In the genomic region with DNA sequence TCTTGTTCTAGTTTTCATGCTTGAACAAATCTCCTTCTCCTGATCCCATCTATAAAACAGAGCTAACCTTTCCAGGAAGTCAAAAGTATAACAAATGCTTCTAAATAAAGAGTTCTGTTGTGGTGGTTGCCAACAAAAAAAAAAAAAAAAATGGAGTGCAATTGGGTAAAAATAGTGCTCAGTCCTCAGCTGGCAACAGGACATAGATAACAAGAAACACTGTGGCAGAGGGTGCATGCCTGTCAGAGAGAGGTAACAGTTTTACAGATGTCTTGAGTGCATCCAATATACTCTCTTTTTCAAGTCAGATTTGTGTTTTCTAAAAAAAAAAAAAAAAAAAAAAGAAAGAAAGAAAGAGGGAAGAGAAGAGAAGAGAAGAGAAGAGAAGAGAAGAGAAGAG, we compare ENCODE assay signal across 28 mouse cellular contexts. TPM values are rescaled to one million over a fixed set of nuclear protein-coding genes. Genes with fewer than 3 reads are reported as not detected.
DNase-seq lines count a peak whose midpoint lies in the region; ATAC-seq lines count a peak whose summit lies in the region.
"Had no signal": no experiment of that assay in that cellular context is flagged by ENCODE, and none has a peak within 500 bp of the region (broad histone marks: within the 10 kb centered on the region; RNA-seq: fewer than 3 reads in every experiment).

No protein-coding gene starts in this region.

- peak overlapping the region; percentile 56; the same call in 1 of the 2 replicates for H3K27ac ChIP-seq in forebrain, embryonic 15.5 days (replicated peaks)
- H3K27ac ChIP-seq in forebrain, embryonic 13.5 days = no peak overlapping the region
- no peak overlapping the region for H3K27ac ChIP-seq in heart, embryonic 12.5 days (ENCODE audit: poor library complexity, severe bottlenecking)
- H3K27ac ChIP-seq in heart, embryonic 15.5 days = peak overlapping the region; percentile 74
- H3K27ac ChIP-seq: embryonic facial prominence, embryonic 10.5 days; embryonic facial prominence, embryonic 13.5 days; forebrain, embryonic 12.5 days; gastrocnemius, adult 2 months; hindbrain, embryonic 10.5 days; hindbrain, embryonic 13.5 days; intestine, embryonic 15.5 days; kidney, embryonic 15.5 days had no signal

- peak; percentile 2 for DNase-seq in heart, adult 8-10 months (ENCODE audit: low spot score)
- no peak for DNase-seq in heart, postnatal 36 days
- DNase-seq: adrenal gland, adult 8-10 months; adrenal gland, postnatal 25 days; cerebellum, adult 11-12 months; cerebellum, adult 8-10 months; cerebellum, postnatal 36 days; embryo, embryonic 11 days; gastrocnemius, adult 2 months; gastrocnemius, postnatal 14 days; kidney, adult 11 months; kidney, adult 8-10 months had no signal

- H3K9ac ChIP-seq in forebrain, embryonic 15.5 days (replicated peaks) = no peak overlapping the region
- no peak overlapping the region for H3K9ac ChIP-seq in forebrain, embryonic 13.5 days
- no peak overlapping the region for H3K9ac ChIP-seq in heart, embryonic 12.5 days
- H3K9ac ChIP-seq in heart, embryonic 15.5 days = no peak overlapping the region
- H3K9ac ChIP-seq: embryonic facial prominence, embryonic 13.5 days; forebrain, embryonic 12.5 days; forebrain, postnatal 0 days; hindbrain, embryonic 13.5 days; intestine, embryonic 15.5 days; kidney, embryonic 15.5 days had no signal

- no peaks in the 10 kb centered on the region for H3K9me3 ChIP-seq in forebrain, embryonic 15.5 days
- no peaks in the 10 kb centered on the region for H3K9me3 ChIP-seq in forebrain, embryonic 13.5 days (replicated peaks)
- no peaks in the 10 kb centered on the region for H3K9me3 ChIP-seq in heart, embryonic 12.5 days (replicated peaks)
- no peaks in the 10 kb centered on the region for H3K9me3 ChIP-seq in heart, embryonic 15.5 days (replicated peaks)
- H3K9me3 ChIP-seq: embryonic facial prominence, embryonic 10.5 days; embryonic facial prominence, embryonic 13.5 days; forebrain, embryonic 12.5 days; hindbrain, embryonic 10.5 days; hindbrain, embryonic 13.5 days; intestine, embryonic 15.5 days; kidney, embryonic 15.5 days had no signal

- peaks cover 8% of the 10 kb centered on the region for H3K4me1 ChIP-seq in forebrain, embryonic 15.5 days
- H3K4me1 ChIP-seq in forebrain, embryonic 13.5 days = 0 out of 2 replicates have a peak, but pooled peaks cover 7% of the 10 kb centered on the region
- H3K4me1 ChIP-seq in heart, embryonic 12.5 days (replicated peaks) = peaks cover 4% of the 10 kb centered on the region; the same call in 1 of the 2 replicates
- H3K4me1 ChIP-seq in heart, embryonic 15.5 days (replicated peaks) = peaks cover 4% of the 10 kb centered on the region
- H3K4me1 ChIP-seq: embryonic facial prominence, embryonic 10.5 days; forebrain, embryonic 12.5 days; hindbrain, embryonic 10.5 days; intestine, embryonic 15.5 days; kidney, embryonic 15.5 days had no signal

- no peak overlapping the region for H3K4me2 ChIP-seq in forebrain, embryonic 15.5 days (replicated peaks)
- no peak overlapping the region for H3K4me2 ChIP-seq in forebrain, embryonic 13.5 days
- H3K4me2 ChIP-seq in heart, embryonic 12.5 days = no peak overlapping the region
- peak overlapping the region; percentile 40 for H3K4me2 ChIP-seq in heart, embryonic 15.5 days
- H3K4me2 ChIP-seq: embryonic facial prominence, embryonic 13.5 days; forebrain, embryonic 12.5 days; hindbrain, embryonic 13.5 days; intestine, embryonic 15.5 days; kidney, embryonic 15.5 days had no signal

- no peaks in the 10 kb centered on the region for H3K36me3 ChIP-seq in forebrain, embryonic 15.5 days
- no peaks in the 10 kb centered on the region for H3K36me3 ChIP-seq in forebrain, embryonic 13.5 days (ENCODE audit: poor library complexity, severe bottlenecking)
- H3K36me3 ChIP-seq in heart, embryonic 12.5 days = no peaks in the 10 kb centered on the region
- H3K36me3 ChIP-seq in heart, embryonic 15.5 days = no peaks in the 10 kb centered on the region
- H3K36me3 ChIP-seq: embryonic facial prominence, embryonic 10.5 days; embryonic facial prominence, embryonic 13.5 days; forebrain, embryonic 12.5 days; hindbrain, embryonic 10.5 days; hindbrain, embryonic 13.5 days; intestine, embryonic 15.5 days; kidney, embryonic 15.5 days had no signal

- H3K27me3 ChIP-seq in forebrain, embryonic 15.5 days = no peaks in the 10 kb centered on the region
- H3K27me3 ChIP-seq in forebrain, embryonic 13.5 days = no peaks in the 10 kb centered on the region
- H3K27me3 ChIP-seq in heart, embryonic 12.5 days (replicated peaks) = no peaks in the 10 kb centered on the region
- no peaks in the 10 kb centered on the region for H3K27me3 ChIP-seq in heart, embryonic 15.5 days
- H3K27me3 ChIP-seq: embryonic facial prominence, embryonic 13.5 days; forebrain, embryonic 12.5 days; hindbrain, embryonic 13.5 days; intestine, embryonic 15.5 days; kidney, embryonic 15.5 days had no signal

- ATAC-seq in forebrain, embryonic 15.5 days (replicated peaks) = no peak
- no peak for ATAC-seq in forebrain, embryonic 13.5 days
- no peak for ATAC-seq in heart, embryonic 12.5 days (ENCODE audit: insufficient number of reproducible peaks, low FRiP score)
- ATAC-seq in heart, embryonic 15.5 days (replicated peaks; ENCODE audit: insufficient number of reproducible peaks, insufficient read depth, low FRiP score, low read depth) = peak; percentile 60; the same call in 1 of the 2 replicates
- ATAC-seq: activated CD4-positive, CD25-positive, alpha-beta regulatory T cell, adult 4 months; hindbrain, embryonic 16.5 days; intestine, embryonic 15.5 days had no signal

- no peak overlapping the region for H3K4me3 ChIP-seq in forebrain, embryonic 15.5 days
- no peak overlapping the region for H3K4me3 ChIP-seq in forebrain, embryonic 13.5 days
- no peak overlapping the region for H3K4me3 ChIP-seq in heart, embryonic 12.5 days
- H3K4me3 ChIP-seq in heart, embryonic 15.5 days = no peak overlapping the region
- H3K4me3 ChIP-seq: embryonic facial prominence, embryonic 10.5 days; embryonic facial prominence, embryonic 13.5 days; erythroblast, embryonic 14.5 days; forebrain, embryonic 12.5 days; gastrocnemius, adult 2 months; hindbrain, embryonic 10.5 days; hindbrain, embryonic 13.5 days; intestine, embryonic 15.5 days; kidney, embryonic 15.5 days had no signal

- intact Hi-C loops in heart, postnatal 36 days (cut with DNase I) = no loop called here

RNA-seq across cellular contexts. Expression of a gene that starts 32.1 kb away (rescaled TPM):
- 16.4 and 16.5 TPM in 2 replicates for polyA plus RNA-seq in forebrain, embryonic 15.5 days (2015; fragmentation: Nextera tagmentation; extraction: Ambion mirVana)
- 10.3 and 10.5 TPM in 2 replicates for polyA plus RNA-seq in forebrain, embryonic 13.5 days (2015; fragmentation: Nextera tagmentation; extraction: Ambion mirVana)
- total RNA-seq in heart, adult 8-10 months (2022) = 1 to 10 TPM; 1.1 to 3.8 (median 2.6) TPM
- 0.57 and 0.80 TPM in 2 replicates for polyA plus RNA-seq in heart, embryonic 12.5 days (2016; fragmentation: Nextera tagmentation; extraction: Ambion mirVana)
- polyA plus RNA-seq in heart, embryonic 15.5 days (2015; fragmentation: Nextera tagmentation; extraction: Ambion mirVana) = 1.0 and 1.2 TPM in 2 replicates
- 1 to 10 TPM; 2.0 to 2.6 TPM for total RNA-seq in heart, postnatal 36 days (2021)
- total RNA-seq: adrenal gland, adult 8-10 months; ES-E14 had no signal

Comparison
In these comparisons a context has a peak if more than half of its experiments do, and no peak if none do; other contexts are left out.
1. H3K27ac ChIP-seq: peak in forebrain, embryonic 15.5 days (single experiment) and heart, embryonic 15.5 days (single experiment); none in forebrain, embryonic 13.5 days (single experiment) and heart, embryonic 12.5 days (single experiment).